In the genomic region with DNA sequence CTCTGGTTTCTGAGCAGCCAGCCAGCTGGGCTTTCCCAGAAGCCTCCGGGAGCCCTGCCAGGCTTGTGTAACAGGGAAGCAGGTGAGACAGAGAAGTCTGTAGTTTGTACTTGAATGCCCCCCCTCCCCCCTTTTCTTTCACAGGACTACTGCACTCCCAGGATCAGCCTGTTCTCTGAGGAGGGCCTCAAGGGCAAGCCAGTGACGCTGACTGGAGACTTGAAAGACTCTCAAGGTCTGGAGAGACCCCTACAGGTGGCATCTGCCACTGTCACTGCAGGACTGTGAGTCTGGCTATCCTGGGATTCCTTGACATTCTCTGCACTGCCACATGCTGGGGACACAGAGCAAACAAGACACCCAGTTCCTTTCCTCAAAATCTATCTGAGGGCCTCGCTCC, we compare ENCODE assay signal across 9 mouse cellular contexts. TPM values are rescaled to one million over a fixed set of nuclear protein-coding genes. Genes with fewer than 3 reads are reported as not detected.
A peak's percentile ranks its signal among the peaks of the same experiment; 100 is the strongest.
DNase-seq lines count a peak whose midpoint lies in the region; ATAC-seq and TF ChIP-seq lines count a peak whose summit lies in the region.
"Had no signal": no experiment of that assay in that cellular context is flagged by ENCODE, and none has a peak within 500 bp of the region (broad histone marks: within the 10 kb centered on the region; RNA-seq: fewer than 3 reads in every experiment).

No protein-coding gene starts in this region.

- peaks cover 38% of the 10 kb centered on the region for H3K27me3 ChIP-seq in midbrain, embryonic 10.5 days (ENCODE audit: low read depth, poor library complexity, severe bottlenecking)
- peaks cover 25% of the 10 kb centered on the region for H3K27me3 ChIP-seq in midbrain, embryonic 15.5 days (replicated peaks)
- peaks cover 9% of the 10 kb centered on the region for H3K27me3 ChIP-seq in embryonic facial prominence, embryonic 14.5 days (replicated peaks; ENCODE audit: control insufficient read depth, insufficient read depth, low read length)
- H3K27me3 ChIP-seq in kidney, embryonic 14.5 days (ENCODE audit: control insufficient read depth, insufficient read depth, low read length) = no peaks in the 10 kb centered on the region
- no peaks in the 10 kb centered on the region for H3K27me3 ChIP-seq in lung, postnatal 0 days (replicated peaks; ENCODE audit: insufficient read depth, low read length)
- H3K27me3 ChIP-seq in small intestine, adult 2 months (ENCODE audit: control insufficient read depth, insufficient read depth, low read length) = no peaks in the 10 kb centered on the region
- H3K27me3 ChIP-seq in intestine, embryonic 16.5 days (replicated peaks; ENCODE audit: control insufficient read depth, insufficient read depth, low read length) = no peaks in the 10 kb centered on the region

- WGBS in midbrain, embryonic 10.5 days = 29% methylated on average over 3 of the region's 3 CpGs
- 13% methylated on average over 3 of the region's 3 CpGs for WGBS in midbrain, embryonic 15.5 days
- 36% methylated on average over 3 of the region's 3 CpGs for WGBS in bone marrow, adult 2 months
- WGBS in embryonic facial prominence, embryonic 14.5 days = 8% methylated on average over 3 of the region's 3 CpGs
- WGBS in kidney, embryonic 14.5 days = 20% methylated on average over 3 of the region's 3 CpGs
- WGBS in lung, postnatal 0 days = 16% methylated on average over 3 of the region's 3 CpGs
- 31% methylated on average over 3 of the region's 3 CpGs for WGBS in small intestine, adult 2 months
- 19% methylated on average over 3 of the region's 3 CpGs for WGBS in intestine, embryonic 16.5 days

- H3K9me3 ChIP-seq in midbrain, embryonic 10.5 days (replicated peaks) = no peaks in the 10 kb centered on the region
- no peaks in the 10 kb centered on the region for H3K9me3 ChIP-seq in midbrain, embryonic 15.5 days
- H3K9me3 ChIP-seq in embryonic facial prominence, embryonic 14.5 days (ENCODE audit: control insufficient read depth, low read length) = no peaks in the 10 kb centered on the region
- no peaks in the 10 kb centered on the region for H3K9me3 ChIP-seq in kidney, embryonic 14.5 days (ENCODE audit: control insufficient read depth, low read length)
- H3K9me3 ChIP-seq in lung, postnatal 0 days (ENCODE audit: low read length) = no peaks in the 10 kb centered on the region
- H3K9me3 ChIP-seq in intestine, embryonic 16.5 days (ENCODE audit: control insufficient read depth, low read length) = no peaks in the 10 kb centered on the region

- no peak for ATAC-seq in midbrain, embryonic 15.5 days (replicated peaks)
- ATAC-seq in embryonic facial prominence, embryonic 14.5 days (ENCODE audit: low read depth) = peak; percentile 47
- peak; percentile 34; the same call in 1 of the 2 replicates for ATAC-seq in kidney, embryonic 14.5 days (ENCODE audit: low FRiP score, low TSS enrichment)
- peak; percentile 39 for ATAC-seq in lung, postnatal 0 days
- no peak for ATAC-seq in intestine, embryonic 16.5 days

- H3K36me3 ChIP-seq in midbrain, embryonic 10.5 days = no peaks in the 10 kb centered on the region
- H3K36me3 ChIP-seq in midbrain, embryonic 15.5 days (replicated peaks) = no peaks in the 10 kb centered on the region
- no peaks in the 10 kb centered on the region for H3K36me3 ChIP-seq in embryonic facial prominence, embryonic 14.5 days (ENCODE audit: control insufficient read depth, insufficient read depth, low read length)
- no peaks in the 10 kb centered on the region for H3K36me3 ChIP-seq in kidney, embryonic 14.5 days (ENCODE audit: control insufficient read depth, insufficient read depth, low read length)
- H3K36me3 ChIP-seq in lung, postnatal 0 days (ENCODE audit: insufficient read depth, low read length) = no peaks in the 10 kb centered on the region
- peaks cover 37% of the 10 kb centered on the region for H3K36me3 ChIP-seq in small intestine, adult 2 months (ENCODE audit: control insufficient read depth, insufficient read depth, low read length)
- H3K36me3 ChIP-seq in intestine, embryonic 16.5 days (ENCODE audit: control insufficient read depth, insufficient read depth, low read length) = no peaks in the 10 kb centered on the region

- H3K9ac ChIP-seq in midbrain, embryonic 15.5 days = no peak overlapping the region
- no peak overlapping the region for H3K9ac ChIP-seq in embryonic facial prominence, embryonic 14.5 days (ENCODE audit: low read depth, low read length)
- H3K9ac ChIP-seq in kidney, embryonic 14.5 days (ENCODE audit: low read depth, low read length) = no peak overlapping the region
- H3K9ac ChIP-seq in lung, postnatal 0 days (replicated peaks; ENCODE audit: low read depth) = no peak overlapping the region
- no peak overlapping the region for H3K9ac ChIP-seq in intestine, embryonic 16.5 days (ENCODE audit: low read depth, low read length)

- no peak for TF ChIP-seq EP300 in lung, postnatal 0 days (IDR thresholded peaks at IDR 0.05)

- TF ChIP-seq POLR2A in bone marrow, adult 2 months (IDR thresholded peaks at IDR 0.05; ENCODE audit: borderline replicate concordance, control insufficient read depth, low read depth, low read length) = no peak
- TF ChIP-seq POLR2A in small intestine, adult 2 months (IDR thresholded peaks at IDR 0.05; ENCODE audit: low read depth, low read length) = no peak

- H3K4me1 ChIP-seq in midbrain, embryonic 10.5 days = peaks cover 28% of the 10 kb centered on the region
- peaks cover 13% of the 10 kb centered on the region; the same call in 1 of the 2 replicates for H3K4me1 ChIP-seq in midbrain, embryonic 15.5 days
- H3K4me1 ChIP-seq in bone marrow, adult 2 months (ENCODE audit: control insufficient read depth, insufficient read depth, low read length) = no peaks in the 10 kb centered on the region; the same call in 1 of the 2 replicates
- H3K4me1 ChIP-seq in embryonic facial prominence, embryonic 14.5 days (ENCODE audit: control insufficient read depth, insufficient read depth, low read length) = peaks cover 6% of the 10 kb centered on the region; the same call in 1 of the 2 replicates
- peaks cover 3% of the 10 kb centered on the region; the same call in 1 of the 2 replicates for H3K4me1 ChIP-seq in kidney, embryonic 14.5 days (ENCODE audit: control insufficient read depth, insufficient read depth, low read length)
- H3K4me1 ChIP-seq in lung, postnatal 0 days (ENCODE audit: insufficient read depth, low read depth, low read length) = no peaks in the 10 kb centered on the region
- peaks cover 5% of the 10 kb centered on the region; the same call in 1 of the 2 replicates for H3K4me1 ChIP-seq in small intestine, adult 2 months (ENCODE audit: control insufficient read depth, insufficient read depth, insufficient read length, low read length)
- H3K4me1 ChIP-seq in intestine, embryonic 16.5 days (ENCODE audit: control insufficient read depth, insufficient read depth, low read length) = peaks cover 14% of the 10 kb centered on the region

- 0 out of 2 replicates have a peak overlapping the region, but pooled peaks have one; percentile 39 for H3K27ac ChIP-seq in midbrain, embryonic 10.5 days (replicated peaks)
- no peak overlapping the region for H3K27ac ChIP-seq in midbrain, embryonic 15.5 days
- H3K27ac ChIP-seq in bone marrow, adult 2 months (ENCODE audit: control insufficient read depth, insufficient read depth, low read depth, low read length, poor library complexity) = no peak overlapping the region
- no peak overlapping the region for H3K27ac ChIP-seq in embryonic facial prominence, embryonic 14.5 days (replicated peaks; ENCODE audit: low read depth, low read length)
- no peak overlapping the region for H3K27ac ChIP-seq in kidney, embryonic 14.5 days (ENCODE audit: low read depth, low read length)
- H3K27ac ChIP-seq in lung, postnatal 0 days (ENCODE audit: low read length) = no peak overlapping the region
- H3K27ac ChIP-seq in small intestine, adult 2 months (ENCODE audit: insufficient read depth, low read depth, low read length) = no peak overlapping the region
- H3K27ac ChIP-seq in intestine, embryonic 16.5 days (ENCODE audit: low read length) = no peak overlapping the region

- H3K4me2 ChIP-seq in midbrain, embryonic 15.5 days = no peak overlapping the region
- H3K4me2 ChIP-seq in embryonic facial prominence, embryonic 14.5 days (ENCODE audit: low read depth, low read length) = no peak overlapping the region
- H3K4me2 ChIP-seq in kidney, embryonic 14.5 days (replicated peaks; ENCODE audit: low read depth, low read length) = no peak overlapping the region
- H3K4me2 ChIP-seq in lung, postnatal 0 days (replicated peaks; ENCODE audit: low read depth, low read length) = no peak overlapping the region
- no peak overlapping the region for H3K4me2 ChIP-seq in intestine, embryonic 16.5 days (ENCODE audit: low read depth, low read length)

- peak; percentile 70 for DNase-seq in midbrain, embryonic 10.5 days (ENCODE audit: low spot score)
- peak; percentile 89 for DNase-seq in embryonic facial prominence, embryonic 14.5 days (ENCODE audit: low spot score)
- peak; percentile 81 for DNase-seq in lung, postnatal 0 days (ENCODE audit: low spot score)

- no peak overlapping the region for H3K4me3 ChIP-seq in midbrain, embryonic 10.5 days
- H3K4me3 ChIP-seq in midbrain, embryonic 15.5 days = no peak overlapping the region
- H3K4me3 ChIP-seq in bone marrow, adult 2 months (replicated peaks; ENCODE audit: control insufficient read depth, low read depth, low read length) = no peak overlapping the region
- H3K4me3 ChIP-seq in embryonic facial prominence, embryonic 14.5 days (ENCODE audit: low read depth, low read length) = no peak overlapping the region
- no peak overlapping the region for H3K4me3 ChIP-seq in kidney, embryonic 14.5 days (ENCODE audit: low read length)
- H3K4me3 ChIP-seq in lung, postnatal 0 days (ENCODE audit: low read depth, low read length) = no peak overlapping the region
- H3K4me3 ChIP-seq in small intestine, adult 2 months (ENCODE audit: low read depth, low read length) = no peak overlapping the region
- no peak overlapping the region for H3K4me3 ChIP-seq in intestine, embryonic 16.5 days (ENCODE audit: low read length)

- TF ChIP-seq CTCF in bone marrow, adult 2 months (IDR thresholded peaks at IDR 0.05; ENCODE audit: control insufficient read depth, insufficient read depth, low read length) = peak; percentile 56
- TF ChIP-seq CTCF in lung, postnatal 0 days (IDR thresholded peaks at IDR 0.05) = peak; percentile 75
- peak; percentile 42; the same call in 1 of the 2 replicates for TF ChIP-seq CTCF in small intestine, adult 2 months (IDR thresholded peaks at IDR 0.05; ENCODE audit: extremely low read depth, insufficient read length, insufficient replicate concordance, low read depth, low read length)

RNA-seq across cellular contexts. Expression of gene Cd52, which starts 16.2 kb away (rescaled TPM):
- polyA plus RNA-seq in midbrain, embryonic 10.5 days (2016; fragmentation: Nextera tagmentation; extraction: Ambion mirVana) = 5.1 TPM in 2 replicates
- polyA plus RNA-seq in midbrain, embryonic 15.5 days (2015; fragmentation: Nextera tagmentation; extraction: Ambion mirVana) = 2.1 and 2.8 TPM in 2 replicates
- 270 and 801 TPM in 2 replicates for polyA plus RNA-seq in bone marrow, adult 2 months (2011; ENCODE audit: insufficient read depth, insufficient read length, low replicate concordance, missing spikeins)
- polyA plus RNA-seq in embryonic facial prominence, embryonic 14.5 days (2014; fragmentation: Nextera tagmentation; extraction: Ambion mirVana) = 15.6 and 19.3 TPM in 2 replicates
- polyA plus RNA-seq in kidney, embryonic 14.5 days (2014; fragmentation: Nextera tagmentation; extraction: Ambion mirVana) = 8.9 and 12.1 TPM in 2 replicates
- polyA plus RNA-seq in lung, postnatal 0 days (2015; fragmentation: Nextera tagmentation; extraction: Ambion mirVana) = 65.8 and 65.9 TPM in 2 replicates
- 21.7 and 35.1 TPM in 2 replicates for polyA plus RNA-seq in small intestine, adult 2 months (2012; rRNA removed)
- polyA plus RNA-seq in intestine, embryonic 16.5 days (2015; fragmentation: Nextera tagmentation; extraction: Ambion mirVana) = 27.8 and 28.4 TPM in 2 replicates

RNA-seq across cellular contexts. Expression of gene Crybg2, which starts 18.1 kb away (rescaled TPM):
- 2.0 TPM in 2 replicates for polyA plus RNA-seq in midbrain, embryonic 10.5 days (2016; fragmentation: Nextera tagmentation; extraction: Ambion mirVana)
- polyA plus RNA-seq in midbrain, embryonic 15.5 days (2015; fragmentation: Nextera tagmentation; extraction: Ambion mirVana) = 2.4 and 4.2 TPM in 2 replicates
- 4.6 TPM in 1 of 2 replicates, not detected in the other for polyA plus RNA-seq in bone marrow, adult 2 months (2011; ENCODE audit: insufficient read depth, insufficient read length, low replicate concordance, missing spikeins)
- polyA plus RNA-seq in embryonic facial prominence, embryonic 14.5 days (2014; fragmentation: Nextera tagmentation; extraction: Ambion mirVana) = 5.6 and 6.5 TPM in 2 replicates
- 4.5 and 6.0 TPM in 2 replicates for polyA plus RNA-seq in kidney, embryonic 14.5 days (2014; fragmentation: Nextera tagmentation; extraction: Ambion mirVana)
- polyA plus RNA-seq in lung, postnatal 0 days (2015; fragmentation: Nextera tagmentation; extraction: Ambion mirVana) = 2.8 and 3.1 TPM in 2 replicates
- 57.7 and 92.5 TPM in 2 replicates for polyA plus RNA-seq in small intestine, adult 2 months (2012; rRNA removed)
- 22.3 and 22.9 TPM in 2 replicates for polyA plus RNA-seq in intestine, embryonic 16.5 days (2015; fragmentation: Nextera tagmentation; extraction: Ambion mirVana)

RNA-seq across cellular contexts. Expression of gene Ubxn11, which starts 23.7 kb away (rescaled TPM):
- 4.8 and 6.5 TPM in 2 replicates for polyA plus RNA-seq in midbrain, embryonic 10.5 days (2016; fragmentation: Nextera tagmentation; extraction: Ambion mirVana)
- 17.2 and 19.1 TPM in 2 replicates for polyA plus RNA-seq in midbrain, embryonic 15.5 days (2015; fragmentation: Nextera tagmentation; extraction: Ambion mirVana)
- polyA plus RNA-seq in bone marrow, adult 2 months (2011; ENCODE audit: insufficient read depth, insufficient read length, low replicate concordance, missing spikeins) = 3.3 and 13.7 TPM in 2 replicates
- 9.7 and 10.2 TPM in 2 replicates for polyA plus RNA-seq in embryonic facial prominence, embryonic 14.5 days (2014; fragmentation: Nextera tagmentation; extraction: Ambion mirVana)
- polyA plus RNA-seq in kidney, embryonic 14.5 days (2014; fragmentation: Nextera tagmentation; extraction: Ambion mirVana) = 9.3 and 12.4 TPM in 2 replicates
- 10.3 and 11.3 TPM in 2 replicates for polyA plus RNA-seq in lung, postnatal 0 days (2015; fragmentation: Nextera tagmentation; extraction: Ambion mirVana)
- 2.8 and 4.5 TPM in 2 replicates for polyA plus RNA-seq in small intestine, adult 2 months (2012; rRNA removed)
- polyA plus RNA-seq in intestine, embryonic 16.5 days (2015; fragmentation: Nextera tagmentation; extraction: Ambion mirVana) = 4.3 and 5.6 TPM in 2 replicates

RNA-seq across cellular contexts. Expression of gene Zfp683, which starts 25.1 kb away (rescaled TPM):
- polyA plus RNA-seq in midbrain, embryonic 10.5 days (2016; fragmentation: Nextera tagmentation; extraction: Ambion mirVana) = not detected in 2 replicates
- polyA plus RNA-seq in midbrain, embryonic 15.5 days (2015; fragmentation: Nextera tagmentation; extraction: Ambion mirVana) = not detected in 2 replicates
- 1.0 TPM in 1 of 2 replicates, not detected in the other for polyA plus RNA-seq in bone marrow, adult 2 months (2011; ENCODE audit: insufficient read depth, insufficient read length, low replicate concordance, missing spikeins)
- polyA plus RNA-seq in embryonic facial prominence, embryonic 14.5 days (2014; fragmentation: Nextera tagmentation; extraction: Ambion mirVana) = not detected in 2 replicates
- not detected in 2 replicates for polyA plus RNA-seq in kidney, embryonic 14.5 days (2014; fragmentation: Nextera tagmentation; extraction: Ambion mirVana)
- polyA plus RNA-seq in lung, postnatal 0 days (2015; fragmentation: Nextera tagmentation; extraction: Ambion mirVana) = not detected in 2 replicates
- polyA plus RNA-seq in small intestine, adult 2 months (2012; rRNA removed) = 0.24 and 1.3 TPM in 2 replicates
- not detected in 2 replicates for polyA plus RNA-seq in intestine, embryonic 16.5 days (2015; fragmentation: Nextera tagmentation; extraction: Ambion mirVana)
- polyA plus RNA-seq: intestine, embryonic 14.5 days had no signal

RNA-seq across cellular contexts. Expression of gene Sh3bgrl3, which starts 49.9 kb away (rescaled TPM):
- polyA plus RNA-seq in midbrain, embryonic 10.5 days (2016; fragmentation: Nextera tagmentation; extraction: Ambion mirVana) = 302 and 324 TPM in 2 replicates
- polyA plus RNA-seq in midbrain, embryonic 15.5 days (2015; fragmentation: Nextera tagmentation; extraction: Ambion mirVana) = 386 and 393 TPM in 2 replicates
- polyA plus RNA-seq in bone marrow, adult 2 months (2011; ENCODE audit: insufficient read depth, insufficient read length, low replicate concordance, missing spikeins) = 299 and 416 TPM in 2 replicates
- polyA plus RNA-seq in embryonic facial prominence, embryonic 14.5 days (2014; fragmentation: Nextera tagmentation; extraction: Ambion mirVana) = 445 and 477 TPM in 2 replicates
- 424 TPM in 2 replicates for polyA plus RNA-seq in kidney, embryonic 14.5 days (2014; fragmentation: Nextera tagmentation; extraction: Ambion mirVana)
- polyA plus RNA-seq in lung, postnatal 0 days (2015; fragmentation: Nextera tagmentation; extraction: Ambion mirVana) = 476 and 513 TPM in 2 replicates
- polyA plus RNA-seq in small intestine, adult 2 months (2012; rRNA removed) = 453 and 911 TPM in 2 replicates
- polyA plus RNA-seq in intestine, embryonic 16.5 days (2015; fragmentation: Nextera tagmentation; extraction: Ambion mirVana) = 428 and 452 TPM in 2 replicates

Comparison
In these comparisons a context has a peak if more than half of its experiments do, and no peak if none do; other contexts are left out.
1. ATAC-seq: peak in embryonic facial prominence, embryonic 14.5 days (single experiment), kidney, embryonic 14.5 days (single experiment) and lung, postnatal 0 days (single experiment); none in midbrain, embryonic 15.5 days (single experiment) and intestine, embryonic 16.5 days (single experiment).
2. Peak in every context shown above with its lines, with median percentiles within 50 percentile points of each other: DNase-seq and CTCF ChIP-seq.